Mouse (Mus musculus) MEL (cell line): ENCODE data around the gene Slc7a9.

Source experiments
- CTCF ChIP-seq, 3 experiments: IDR thresholded peaks in 2 of 3; conservative IDR thresholded peaks in 1 of 3; 2 replicates each; pipeline ENCODE4 v1.5.1; 2011 to 2012; ENCODE audit warnings: low read length in 3 of 3, low read depth in 2 of 3, mild to moderate bottlenecking in 2 of 3, improper control_type of control experiment in 1 of 3, inconsistent platforms in 1 of 3, mixed read lengths in 1 of 3, moderate library complexity in 1 of 3; ENCODE audit not compliant: control insufficient read depth in 1 of 3, insufficient read depth in 1 of 3, poor library complexity in 1 of 3, severe bottlenecking in 1 of 3
- E2F4 ChIP-seq: IDR thresholded peaks from 2 replicates; pipeline ENCODE4 v1.6.1; 2011; ENCODE audit warnings: low read depth, low read length, improper control_type of control experiment, borderline replicate concordance
- GATA1 ChIP-seq: IDR thresholded peaks from 2 replicates; pipeline ENCODE4 v1.6.1; 2011; ENCODE audit warnings: low read depth, low read length, improper control_type of control experiment
- MXI1 ChIP-seq: IDR thresholded peaks from 2 replicates; pipeline ENCODE4 v1.6.1; 2011; ENCODE audit warnings: mild to moderate bottlenecking, low read depth, low read length, improper control_type of control experiment
- MYB ChIP-seq: IDR thresholded peaks from 2 replicates; pipeline ENCODE4 v1.6.1; 2011; ENCODE audit warnings: mild to moderate bottlenecking, low read depth, low read length, improper control_type of control experiment
- MYC ChIP-seq: IDR thresholded peaks from 2 replicates; pipeline ENCODE4 v1.6.1; 2011; ENCODE audit warnings: low read depth, mild to moderate bottlenecking, low read length, improper control_type of control experiment, moderate library complexity
- NRF1 ChIP-seq: IDR thresholded peaks from 2 replicates; pipeline ENCODE4 v1.6.1; 2014; ENCODE audit warnings: low read depth, mild to moderate bottlenecking, inconsistent platforms, low read length, improper control_type of control experiment, moderate library complexity; ENCODE audit not compliant: poor library complexity, insufficient read depth, severe bottlenecking
- POLR2A ChIP-seq, 2 experiments: IDR thresholded peaks; 2 replicates each; pipeline ENCODE4 v1.6.1; 2011 to 2012; ENCODE audit warnings: low read length in 2 of 2, mild to moderate bottlenecking in 2 of 2, control low read depth in 1 of 2, improper control_type of control experiment in 1 of 2, low read depth in 1 of 2, moderate library complexity in 1 of 2; ENCODE audit not compliant: control insufficient read depth in 1 of 2, insufficient read depth in 1 of 2, poor library complexity in 1 of 2
- POLR2AphosphoS5 ChIP-seq: IDR thresholded peaks from 2 replicates; pipeline ENCODE4 v1.6.1; 2012; ENCODE audit warnings: low read depth, borderline replicate concordance, mild to moderate bottlenecking, inconsistent platforms, low read length, moderate library complexity, mixed read lengths
- SMC3 ChIP-seq: IDR thresholded peaks from 2 replicates; pipeline ENCODE4 v1.6.1; 2011; ENCODE audit warnings: low read depth, low read length, improper control_type of control experiment
- USF1 ChIP-seq: IDR thresholded peaks from 2 replicates; pipeline ENCODE4 v1.6.1; 2014; ENCODE audit warnings: low read depth, mild to moderate bottlenecking, inconsistent platforms, low read length, improper control_type of control experiment, moderate library complexity
- ZNF384 ChIP-seq: IDR thresholded peaks from 2 replicates; pipeline ENCODE4 v1.6.1; 2012; ENCODE audit warnings: low read depth, mild to moderate bottlenecking, inconsistent platforms, low read length, improper control_type of control experiment

GRCm38 (mm10) chr7:35415801-35416653 is 32.6 kb upstream of the Slc7a9 start:
- TF ChIP-seq POLR2A (IDR thresholded peaks at IDR 0.05; ENCODE audit: control insufficient read depth in 1 of 2, insufficient read depth in 1 of 2, low read depth in 1 of 2, low read length in 2 of 2, poor library complexity in 1 of 2): no peak
- no peak for TF ChIP-seq NRF1
- no peak for TF ChIP-seq CTCF (IDR thresholded peaks at IDR 0.05 in 2 of 3, conservative IDR thresholded peaks at IDR 0.05 in 1 of 3; ENCODE audit: control insufficient read depth in 1 of 3, insufficient read depth in 1 of 3, low read depth in 2 of 3, low read length in 3 of 3, poor library complexity in 1 of 3, severe bottlenecking in 1 of 3)
- no peak for TF ChIP-seq GATA1
- no peak for TF ChIP-seq ZNF384
- no peak for TF ChIP-seq MXI1
- TF ChIP-seq MYB: no peak
- TF ChIP-seq MYC: no peak
- TF ChIP-seq E2F4: no peak
- TF ChIP-seq USF1: no peak
- no peak for TF ChIP-seq POLR2AphosphoS5
- TF ChIP-seq SMC3: no peak
